ENCODE assay signal across 22 mouse cellular contexts in genomic region chr5:92132127-92132526, GRCm38 (mm10). TPM values are rescaled to one million over a fixed set of nuclear protein-coding genes. Genes with fewer than 3 reads are reported as not detected.
DNase-seq lines count a peak whose midpoint lies in the region; ATAC-seq and TF ChIP-seq lines count a peak whose summit lies in the region.
"Had no signal": no experiment of that assay in that cellular context is flagged by ENCODE, and none has a peak within 500 bp of the region (broad histone marks: within the 10 kb centered on the region; RNA-seq: fewer than 3 reads in every experiment).

No protein-coding gene starts in this region.

- no peaks in the 10 kb centered on the region; the same call in 1 of the 2 replicates for H3K27me3 ChIP-seq in erythroblast, embryonic 14.5 days (ENCODE audit: control insufficient read depth)
- H3K27me3 ChIP-seq in liver, postnatal 0 days (ENCODE audit: insufficient read depth, low read length) = no peaks in the 10 kb centered on the region
- H3K27me3 ChIP-seq: forebrain, embryonic 12.5 days; heart, embryonic 13.5 days; kidney, embryonic 15.5 days had no signal

- no peak overlapping the region for H3K27ac ChIP-seq in layer of hippocampus, adult 2 months
- H3K27ac ChIP-seq in liver, postnatal 0 days (ENCODE audit: low read depth) = no peak overlapping the region
- H3K27ac ChIP-seq: forebrain, embryonic 12.5 days; heart, embryonic 13.5 days; hindbrain, embryonic 14.5 days; kidney, embryonic 15.5 days had no signal

- no peak for ATAC-seq in erythroblast, adult 5-6 weeks (replicated peaks; ENCODE audit: low FRiP score, poor library complexity, severe bottlenecking)
- ATAC-seq in liver, postnatal 0 days = no peak
- ATAC-seq: lung, postnatal 0 days had no signal

- peak overlapping the region; percentile 63 for H3K4me3 ChIP-seq in erythroblast, embryonic 14.5 days (replicated peaks)
- no peak overlapping the region for H3K4me3 ChIP-seq in layer of hippocampus, adult 2 months
- peak overlapping the region; percentile 8 for H3K4me3 ChIP-seq in liver, postnatal 0 days (ENCODE audit: low read depth, low read length)
- H3K4me3 ChIP-seq: forebrain, embryonic 12.5 days; heart, embryonic 13.5 days; kidney, embryonic 15.5 days had no signal

- no peak overlapping the region for H3K9ac ChIP-seq in liver, postnatal 0 days (replicated peaks)
- H3K9ac ChIP-seq: forebrain, embryonic 12.5 days; heart, embryonic 13.5 days; hindbrain, embryonic 14.5 days; kidney, embryonic 15.5 days had no signal

- H3K36me3 ChIP-seq in erythroblast, embryonic 14.5 days (ENCODE audit: control insufficient read depth) = peaks cover 64% of the 10 kb centered on the region
- H3K36me3 ChIP-seq in liver, postnatal 0 days (replicated peaks; ENCODE audit: insufficient read depth, low read length) = peaks cover 4% of the 10 kb centered on the region; the same call in 1 of the 2 replicates
- H3K36me3 ChIP-seq: forebrain, embryonic 12.5 days; kidney, embryonic 15.5 days had no signal

- peak; percentile 42 for TF ChIP-seq CTCF in layer of hippocampus, adult 2 months (conservative IDR thresholded peaks at IDR 0.05)
- TF ChIP-seq CTCF in liver, postnatal 0 days (IDR thresholded peaks at IDR 0.05; ENCODE audit: low read depth) = peak; percentile 38; the same call in 1 of the 2 replicates

- H3K4me1 ChIP-seq in erythroblast, embryonic 14.5 days (ENCODE audit: control insufficient read depth) = peaks cover 88% of the 10 kb centered on the region
- peaks cover 26% of the 10 kb centered on the region for H3K4me1 ChIP-seq in liver, postnatal 0 days (ENCODE audit: insufficient read depth)

- TF ChIP-seq EP300 in liver, postnatal 0 days (IDR thresholded peaks at IDR 0.05; ENCODE audit: low read depth) = no peak

- WGBS in liver, postnatal 0 days (ENCODE audit: insufficient replicate concordance) = 92% methylated on average over 4 of the region's 4 CpGs

- H3K9me3 ChIP-seq in erythroblast, embryonic 14.5 days (ENCODE audit: control insufficient read depth, low read length) = peaks cover 11% of the 10 kb centered on the region
- peaks cover 2% of the 10 kb centered on the region; the same call in 1 of the 2 replicates for H3K9me3 ChIP-seq in liver, postnatal 0 days (ENCODE audit: low read length)
- H3K9me3 ChIP-seq: forebrain, embryonic 12.5 days; kidney, embryonic 15.5 days had no signal

- no peak for DNase-seq in layer of hippocampus, adult 2 months (ENCODE audit: low spot score in 2 of 2)
- no peak for DNase-seq in layer of hippocampus, postnatal 36 days
- DNase-seq in R1 (ENCODE audit: low read depth, low spot score) = peak; percentile 72
- DNase-seq in liver, postnatal 0 days = no peak
- no peak for DNase-seq in urinary bladder, postnatal 36 days (ENCODE audit: low spot score in 2 of 2)
- DNase-seq in thymus, postnatal 10 days (ENCODE audit: low spot score in 2 of 2) = no peak
- DNase-seq: adrenal gland, postnatal 36 days; cerebellum, adult 18-20 months; cerebellum, postnatal 25 days; gastrocnemius, postnatal 25 days; heart, postnatal 36 days; retina, postnatal 1 day; right cerebral cortex, postnatal 4 days; thymus, postnatal 36 days had no signal

- no peak overlapping the region for H3K4me2 ChIP-seq in liver, postnatal 0 days (ENCODE audit: low read depth, low read length)
- H3K4me2 ChIP-seq: forebrain, embryonic 12.5 days; heart, embryonic 13.5 days; hindbrain, embryonic 14.5 days; kidney, embryonic 15.5 days; midbrain, embryonic 11.5 days had no signal

RNA-seq across cellular contexts. Expression of gene Uso1, which starts 5.6 kb away (rescaled TPM):
- polyA plus RNA-seq in erythroblast, embryonic 14.5 days (2012) = 0.53 and 0.71 TPM in 2 replicates
- total RNA-seq in erythroblast, adult 5-6 weeks (2015; ENCODE audit: low replicate concordance) = 19.8 and 29.9 TPM in 2 replicates
- total RNA-seq in erythroblast, adult 5-6 weeks (2017; ENCODE audit: low replicate concordance) = 20.4 and 34.8 TPM in 2 replicates
- total RNA-seq in layer of hippocampus, adult 2 months (2021) = 10 to 100 TPM; 76.7 to 79.6 TPM
- 10 to 100 TPM; 84.3 to 84.7 TPM for total RNA-seq in layer of hippocampus, postnatal 36 days (2021)
- polyA plus RNA-seq in liver, postnatal 0 days (2015; fragmentation: Nextera tagmentation; extraction: Ambion mirVana) = 22.0 and 22.2 TPM in 2 replicates

RNA-seq across cellular contexts. Expression of gene G3bp2, which starts 48.6 kb away (rescaled TPM):
- 1.2 and 1.3 TPM in 2 replicates for polyA plus RNA-seq in erythroblast, embryonic 14.5 days (2012)
- 33.2 and 33.8 TPM in 2 replicates for total RNA-seq in erythroblast, adult 5-6 weeks (2015; ENCODE audit: low replicate concordance)
- 35.0 and 43.8 TPM in 2 replicates for total RNA-seq in erythroblast, adult 5-6 weeks (2017; ENCODE audit: low replicate concordance)
- 100 to 1,000 TPM; 233 to 246 TPM for total RNA-seq in layer of hippocampus, adult 2 months (2021)
- total RNA-seq in layer of hippocampus, postnatal 36 days (2021) = 100 to 1,000 TPM; 230 to 257 TPM
- 46.7 and 50.1 TPM in 2 replicates for polyA plus RNA-seq in liver, postnatal 0 days (2015; fragmentation: Nextera tagmentation; extraction: Ambion mirVana)

Comparison
In these comparisons a context has a peak if more than half of its experiments do, and no peak if none do; other contexts are left out.
1. RNA of gene G3bp2, which starts 48.6 kb away (total RNA-seq): 230 to 257 TPM in layer of hippocampus, postnatal 36 days and 233 to 246 TPM in layer of hippocampus, adult 2 months; 33.2 to 43.8 TPM in erythroblast, adult 5-6 weeks; every median in the first group is over 4 times any median in the second.